Mouse (Mus musculus) midbrain, embryonic 15.5 days (tissue): ENCODE results near the gene Ddx20. TPM values are rescaled to one million over a fixed set of nuclear protein-coding genes. Genes with fewer than 3 reads are reported as not detected.
A peak's percentile ranks its signal among the peaks of the same experiment; 100 is the strongest.

Experiments used
- ATAC-seq: fragments of 200-750 bp; cut with Nextera tagmentation; replicated peaks from 2 replicates; pipeline ENCODE4 v1.8.0; 2017; ENCODE audit warnings: moderate TSS enrichment
- H3K27ac ChIP-seq: fragments of 300-500 bp; sonication (generic); 2 replicates; pipeline ENCODE4 v1.5.1; 2015; ENCODE audit warnings: mild to moderate bottlenecking, inconsistent platforms
- H3K27me3 ChIP-seq: fragments of 300-500 bp; sonication (generic); replicated peaks from 2 replicates; pipeline ENCODE4 v1.6.1; 2015; ENCODE audit warnings: inconsistent platforms
- H3K36me3 ChIP-seq: fragments of 300-500 bp; sonication (generic); replicated peaks from 2 replicates; pipeline ENCODE4 v1.6.1; 2015; ENCODE audit warnings: inconsistent platforms
- H3K4me1 ChIP-seq: fragments of 300-500 bp; sonication (generic); 2 replicates; pipeline ENCODE4 v1.6.1; 2015; ENCODE audit warnings: inconsistent platforms
- H3K4me2 ChIP-seq: fragments of 300-500 bp; sonication (generic); 2 replicates; pipeline ENCODE4 v1.6.1; 2015; ENCODE audit warnings: inconsistent platforms, mild to moderate bottlenecking, moderate library complexity
- H3K4me3 ChIP-seq: fragments of 300-500 bp; sonication (generic); 2 replicates; pipeline ENCODE4 v1.5.1; 2015; ENCODE audit warnings: mild to moderate bottlenecking, inconsistent platforms
- H3K9ac ChIP-seq: fragments of 300-500 bp; sonication (generic); 2 replicates; pipeline ENCODE4 v1.6.1; 2015; ENCODE audit warnings: mild to moderate bottlenecking, inconsistent platforms
- H3K9me3 ChIP-seq: fragments of 300-500 bp; sonication (generic); 2 replicates; pipeline ENCODE4 v1.6.1; 2016; ENCODE audit warnings: inconsistent platforms
- WGBS: fragments of 180-500 bp; shearing (Covaris S2); methylation state at CpG from one replicate; pipeline ENCODE4 v1.1.7; 2015; ENCODE audit warnings: mixed read lengths; 5-methylcytosine and 5-hydroxymethylcytosine counted together
- polyA plus RNA-seq: library from polyadenylated mRNA; unstranded; fragments of >200 nt; fragmentation: Nextera tagmentation; extraction: Ambion mirVana; gene quantifications from 2 replicates; pipeline ENCODE4 v1.2.1, GENCODE M21; 2015

The Ddx20 gene
- polyA plus RNA-seq, 1 experiment from 2014 or later, result 25.9 TPM

DNA sequence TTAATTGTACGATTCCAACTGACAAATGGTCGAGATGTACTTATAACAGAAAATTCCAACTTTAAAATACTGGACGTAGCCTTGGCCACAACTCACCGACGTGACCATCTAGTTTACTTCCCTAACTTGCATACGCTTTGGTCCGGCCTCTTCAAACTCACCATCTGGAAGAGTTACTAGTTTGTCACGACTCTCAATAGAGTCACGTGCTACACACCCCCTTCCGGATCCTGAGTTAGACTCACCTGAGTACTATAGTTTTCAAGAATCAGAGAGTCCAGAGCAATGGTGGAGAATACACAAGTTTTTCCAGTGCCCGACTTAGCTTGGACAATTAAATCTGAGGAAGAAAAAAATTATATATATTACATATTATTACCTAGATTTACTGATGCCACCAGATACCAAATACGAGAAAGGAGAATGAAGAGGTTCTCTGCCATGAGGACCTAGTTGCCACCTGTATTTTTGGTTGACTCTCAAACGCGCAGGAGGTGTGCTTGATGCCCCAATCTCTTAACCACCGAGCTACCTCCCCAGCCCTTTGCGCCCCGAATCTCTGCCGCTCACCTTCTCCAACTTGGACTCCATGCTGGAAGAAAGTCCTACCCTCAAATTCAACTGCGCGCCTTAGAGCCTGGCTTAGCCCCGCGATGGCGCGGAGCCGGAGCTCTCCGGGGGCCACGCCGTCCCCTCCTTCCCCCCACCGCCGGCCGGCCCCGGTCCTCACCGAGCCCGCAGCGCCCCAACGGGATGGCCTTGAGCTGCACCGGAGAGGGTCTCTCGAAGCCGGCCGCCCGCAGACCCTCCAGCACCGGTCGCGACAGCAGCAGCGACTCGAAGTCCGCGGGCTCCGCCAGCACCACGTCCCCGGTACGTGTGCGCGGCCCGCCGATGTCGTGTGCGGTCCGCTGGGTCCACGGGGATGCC, 715 bp downstream of the Ddx20 start:
- H3K9ac ChIP-seq, result peak overlapping the region; percentile 86
- peak overlapping the region; percentile 73 for H3K4me3 ChIP-seq
- H3K36me3 ChIP-seq, result peaks cover 8% of the 10 kb centered on the region; the same call in 1 of the 2 replicates
- no peaks in the 10 kb centered on the region for H3K9me3 ChIP-seq
- H3K4me1 ChIP-seq, result peaks cover 9% of the 10 kb centered on the region
- H3K4me2 ChIP-seq, result peak overlapping the region; percentile 63
- no peak for ATAC-seq
- H3K27ac ChIP-seq, result peak overlapping the region; percentile 81
- WGBS, result 9% methylated on average over 60 of the region's 60 CpGs
- H3K27me3 ChIP-seq, result no peaks in the 10 kb centered on the region

DNA sequence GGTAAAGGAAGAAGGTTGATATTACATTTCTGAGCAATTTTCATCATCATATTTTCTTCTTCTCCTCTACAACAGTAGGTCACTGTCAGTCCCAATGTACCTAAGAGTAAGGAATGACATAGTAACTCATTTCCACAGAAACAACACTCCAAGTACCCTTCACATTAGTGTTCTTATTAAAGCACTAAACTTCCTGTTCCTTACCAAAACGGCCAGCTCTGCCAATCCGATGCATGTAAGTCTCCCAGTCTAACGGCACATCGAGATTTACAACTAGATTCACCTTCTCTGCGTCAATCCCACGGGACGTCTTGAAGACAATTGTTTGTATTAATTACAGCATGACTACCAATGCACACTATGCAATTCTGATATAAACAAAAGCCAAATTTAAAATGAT, 7.0 kb downstream of the Ddx20 start:
- Histone ChIP-seq H3K27me3 (no peaks in the 10 kb centered on the region), H3K9me3 (no peaks in the 10 kb centered on the region), H3K4me2 (no peak overlapping the region), H3K36me3 (peaks cover 24% of the 10 kb centered on the region), H3K4me3 (no peak overlapping the region), H3K4me1 (no peaks in the 10 kb centered on the region), H3K27ac (no peak overlapping the region), H3K9ac (no peak overlapping the region)
- 91% methylated on average over 7 of the region's 7 CpGs for WGBS
- no peak for ATAC-seq

DNA sequence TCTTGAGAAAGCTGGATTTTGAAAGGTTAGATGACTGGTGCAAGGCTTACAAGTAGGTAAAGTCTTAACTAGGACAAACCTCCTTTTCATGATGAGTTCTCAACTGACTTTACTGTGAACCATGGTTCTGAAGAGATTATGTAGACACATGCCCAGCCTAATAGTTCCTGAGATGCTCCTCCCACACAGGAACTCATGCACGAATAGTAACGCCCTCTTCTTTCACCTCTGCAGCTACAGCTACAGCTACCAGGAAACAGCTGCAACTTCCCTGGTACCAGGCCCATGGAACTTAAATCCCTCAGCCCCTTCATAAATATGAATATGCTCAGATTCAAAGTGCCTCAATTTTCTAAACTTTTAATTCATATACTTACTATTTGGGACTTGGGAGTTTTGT, 11.4 kb downstream of the Ddx20 start:
- H3K27ac ChIP-seq, result no peak overlapping the region
- WGBS, result 53% methylated on average over 2 of the region's 2 CpGs
- H3K4me3 ChIP-seq, result no peak overlapping the region
- no peaks in the 10 kb centered on the region for H3K9me3 ChIP-seq
- H3K36me3 ChIP-seq, result peaks cover 11% of the 10 kb centered on the region
- ATAC-seq, result no peak
- H3K9ac ChIP-seq, result no peak overlapping the region
- no peaks in the 10 kb centered on the region for H3K27me3 ChIP-seq
- H3K4me1 ChIP-seq, result 0 out of 2 replicates have a peak, but pooled peaks cover 3% of the 10 kb centered on the region
- no peak overlapping the region for H3K4me2 ChIP-seq

DNA sequence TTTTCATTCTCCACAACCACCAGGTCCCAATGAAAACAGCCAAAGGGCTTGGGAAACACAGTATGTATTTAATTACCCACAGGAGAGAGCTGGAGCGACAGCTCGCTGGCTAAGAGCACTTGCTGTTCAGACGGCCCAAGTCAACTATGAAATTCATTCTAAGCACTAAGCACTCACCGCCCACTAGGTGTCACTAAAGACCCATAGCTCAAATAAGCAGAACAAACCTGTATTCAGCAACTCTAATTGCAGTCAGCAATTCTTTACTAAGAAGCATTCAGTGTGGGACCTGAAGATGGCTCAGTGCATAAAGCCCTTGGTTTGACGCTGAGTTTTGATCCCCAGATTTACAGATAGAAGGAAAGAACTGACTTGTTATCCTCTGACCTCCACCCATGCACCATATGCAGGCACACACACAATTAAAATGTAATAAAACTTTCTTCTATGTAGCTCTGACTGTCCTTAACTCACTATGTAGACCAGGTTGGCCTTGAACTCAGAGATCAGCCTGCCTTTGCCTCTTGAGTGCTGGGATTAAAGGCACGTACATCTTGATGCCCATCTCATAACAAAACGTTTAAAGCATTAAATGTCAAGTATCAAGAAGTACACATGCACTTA, 12.7 kb downstream of the Ddx20 start:
- ATAC-seq, result peak; percentile 91
- no peak overlapping the region for H3K4me2 ChIP-seq
- 22% methylated on average over 7 of the region's 7 CpGs for WGBS
- no peak overlapping the region for H3K9ac ChIP-seq
- H3K27ac ChIP-seq, result no peak overlapping the region
- H3K27me3 ChIP-seq, result no peaks in the 10 kb centered on the region
- no peaks in the 10 kb centered on the region for H3K9me3 ChIP-seq
- H3K4me3 ChIP-seq, result no peak overlapping the region
- peaks cover 9% of the 10 kb centered on the region for H3K36me3 ChIP-seq
- 0 out of 2 replicates have a peak, but pooled peaks cover 3% of the 10 kb centered on the region for H3K4me1 ChIP-seq

DNA sequence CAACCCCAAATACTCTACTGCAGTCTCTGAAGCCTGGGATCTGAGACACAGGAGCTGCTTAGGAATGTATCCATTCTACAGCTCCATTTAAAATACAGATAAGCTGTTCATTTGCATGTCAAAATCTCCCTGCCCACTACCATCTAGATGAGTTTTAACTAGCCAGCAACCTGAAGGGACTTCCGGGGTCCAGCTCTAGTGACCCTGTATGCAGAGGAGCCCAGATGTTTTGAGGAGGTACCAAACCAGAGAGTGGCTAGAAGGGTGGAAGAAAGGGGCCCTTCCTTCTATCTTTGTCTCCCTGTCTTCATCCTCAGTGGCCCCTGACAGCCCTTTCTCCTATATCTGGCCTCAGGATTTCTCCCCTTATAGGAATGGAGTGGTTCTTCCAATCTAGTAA, 16.6 kb downstream of the Ddx20 start:
- no peak for ATAC-seq
- H3K36me3 ChIP-seq, result no peaks in the 10 kb centered on the region

DNA sequence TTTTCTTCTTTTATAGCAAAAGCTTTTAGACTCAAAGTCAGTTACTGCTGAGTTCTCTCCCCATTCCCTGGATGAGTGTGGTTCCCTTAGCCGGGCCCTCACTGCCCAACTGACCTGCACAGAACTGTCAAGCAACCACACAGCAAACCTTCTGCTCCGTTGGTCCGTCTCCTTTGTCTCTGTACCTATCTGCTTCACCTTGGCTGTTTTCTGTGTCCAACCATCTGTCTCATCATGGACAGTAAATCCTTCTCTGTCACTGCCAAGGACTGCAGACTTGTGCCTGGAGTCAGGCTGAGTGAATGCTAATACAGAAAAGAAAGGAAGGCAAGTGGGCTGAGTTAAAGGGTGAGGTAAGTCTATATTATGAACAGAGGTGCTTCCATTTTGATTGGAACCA, 17.6 kb downstream of the Ddx20 start:
- ATAC-seq, result no peak
- 0 out of 2 replicates have a peak, but pooled peaks cover 1% of the 10 kb centered on the region for H3K4me1 ChIP-seq
- H3K9ac ChIP-seq, result no peak overlapping the region
- 94% methylated on average over 3 of the region's 3 CpGs for WGBS
- no peaks in the 10 kb centered on the region for H3K27me3 ChIP-seq
- no peak overlapping the region for H3K4me2 ChIP-seq
- H3K4me3 ChIP-seq, result no peak overlapping the region
- no peaks in the 10 kb centered on the region for H3K36me3 ChIP-seq
- H3K9me3 ChIP-seq, result no peaks in the 10 kb centered on the region
- no peak overlapping the region for H3K27ac ChIP-seq

More for the DNA sequence above, 16.6 kb downstream of the Ddx20 start:
- Histone ChIP-seq H3K4me2 (no peak overlapping the region), H3K27ac (no peak overlapping the region), H3K4me1 (0 out of 2 replicates have a peak, but pooled peaks cover 3% of the 10 kb centered on the region), H3K4me3 (no peak overlapping the region), H3K27me3 (no peaks in the 10 kb centered on the region), H3K9me3 (no peaks in the 10 kb centered on the region), H3K9ac (no peak overlapping the region)
- WGBS, result 85% methylated on average over 1 of the region's 1 CpGs

DNA sequence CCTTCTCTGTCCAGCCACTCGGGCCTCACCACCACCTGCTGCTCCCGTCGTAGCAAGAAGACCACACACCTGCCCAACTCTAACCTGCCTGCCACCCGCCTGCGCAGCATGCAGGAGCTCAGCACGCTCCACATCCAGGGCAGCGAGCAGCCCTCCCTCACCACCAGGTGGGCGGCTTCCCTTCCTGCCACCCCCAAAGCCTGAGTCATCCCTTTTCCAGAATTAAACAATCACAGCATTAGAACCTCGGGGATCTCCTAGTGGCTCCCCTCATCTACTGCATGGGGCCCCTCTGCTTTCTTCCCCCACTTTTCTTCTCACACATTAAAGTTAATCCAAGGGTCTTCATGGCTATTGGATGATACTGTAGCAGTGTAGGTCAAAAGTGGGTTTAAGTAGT, 19.2 kb downstream of the Ddx20 start:
- no peak overlapping the region for H3K9ac ChIP-seq
- H3K27ac ChIP-seq, result no peak overlapping the region
- H3K36me3 ChIP-seq, result no peaks in the 10 kb centered on the region
- H3K4me1 ChIP-seq, result no peaks in the 10 kb centered on the region
- no peaks in the 10 kb centered on the region for H3K27me3 ChIP-seq
- H3K4me3 ChIP-seq, result no peak overlapping the region
- WGBS, result 44% methylated on average over 9 of the region's 9 CpGs
- no peaks in the 10 kb centered on the region for H3K9me3 ChIP-seq
- ATAC-seq, result no peak
- no peak overlapping the region for H3K4me2 ChIP-seq

DNA sequence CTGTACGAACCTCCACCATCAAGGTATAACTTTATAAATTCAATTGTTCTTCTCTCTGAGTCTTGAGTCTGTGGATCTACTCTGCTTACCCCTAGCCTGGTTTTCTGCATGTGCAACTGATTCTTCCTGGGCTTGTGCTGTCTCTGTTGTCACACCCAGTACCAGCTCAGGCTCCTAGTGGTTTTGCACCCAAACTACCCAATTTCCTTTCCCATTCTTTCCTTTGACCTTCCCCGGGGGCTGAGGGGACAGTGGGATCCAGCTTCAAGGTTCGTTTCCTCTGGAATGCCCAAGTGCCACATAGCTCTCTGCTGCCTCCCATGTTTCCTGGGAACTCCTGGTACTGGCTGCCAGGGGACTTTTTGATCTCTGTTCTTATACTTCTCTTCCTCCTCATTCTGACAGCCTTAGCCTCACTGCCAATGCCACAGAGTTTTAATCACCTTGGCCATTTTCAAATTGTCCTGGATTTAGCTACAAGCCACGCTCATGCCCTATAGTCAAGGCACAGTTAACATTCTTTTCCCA, 20.3 kb downstream of the Ddx20 start:
- Histone ChIP-seq H3K9ac (no peak overlapping the region), H3K9me3 (no peaks in the 10 kb centered on the region), H3K27ac (no peak overlapping the region), H3K4me1 (no peaks in the 10 kb centered on the region), H3K36me3 (no peaks in the 10 kb centered on the region), H3K4me3 (no peak overlapping the region), H3K27me3 (no peaks in the 10 kb centered on the region), H3K4me2 (no peak overlapping the region)
- WGBS, result 66% methylated on average over 4 of the region's 4 CpGs
- ATAC-seq, result no peak

DNA sequence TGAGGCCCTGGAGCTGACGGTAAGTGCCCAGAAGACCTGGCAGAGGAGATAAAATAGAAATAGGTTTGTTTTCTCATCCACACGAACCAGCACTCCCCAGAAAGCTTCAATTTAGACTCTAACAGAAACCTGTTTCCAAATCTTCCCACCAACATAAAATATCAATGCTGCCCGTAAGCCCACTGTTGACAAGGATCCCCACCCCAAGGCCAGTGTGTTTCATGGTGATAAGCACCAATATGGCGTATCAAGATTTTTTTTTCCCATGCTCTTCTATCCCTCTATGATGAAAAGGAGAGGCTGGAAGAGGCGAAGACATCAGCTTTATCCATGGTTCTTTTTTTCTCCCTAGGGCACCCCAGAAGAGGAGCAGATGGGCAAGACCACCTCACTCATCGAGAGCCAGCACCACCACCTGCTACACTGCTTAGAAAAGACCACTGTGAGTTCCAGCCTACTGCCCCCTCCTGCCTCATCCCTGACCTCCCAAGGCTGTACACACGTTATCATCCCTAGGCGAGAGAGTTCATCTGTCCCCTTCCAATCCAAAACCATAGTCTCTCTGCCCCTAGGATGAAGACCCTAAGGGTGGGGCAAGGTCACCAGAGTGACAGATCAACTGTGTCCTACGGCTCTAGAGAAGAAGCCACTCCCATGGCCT, 22.1 kb downstream of the Ddx20 start:
- no peak overlapping the region for H3K4me3 ChIP-seq
- no peak overlapping the region for H3K4me2 ChIP-seq

DNA sequence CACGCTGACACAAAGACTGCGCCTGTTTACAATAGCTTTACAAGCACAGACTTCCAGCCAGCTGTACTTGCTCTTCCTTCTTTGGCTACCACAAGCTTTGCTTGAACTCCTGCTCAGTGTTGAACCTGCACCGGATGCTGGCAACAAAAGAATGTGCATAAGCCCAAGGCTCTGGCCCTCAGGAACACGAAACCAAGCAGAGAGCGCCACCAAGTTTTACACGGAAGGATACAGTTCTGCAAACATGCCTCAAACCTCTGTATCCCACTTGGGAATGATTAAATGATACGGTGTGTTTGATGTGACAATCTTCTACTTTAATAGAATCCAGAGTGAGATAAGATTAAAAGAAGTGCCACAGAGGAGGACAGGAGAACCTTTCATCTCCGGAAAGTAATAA, 24.3 kb downstream of the Ddx20 start:
- 76% methylated on average over 8 of the region's 8 CpGs for WGBS
- H3K36me3 ChIP-seq, result no peaks in the 10 kb centered on the region

More for the DNA sequence above, 22.1 kb downstream of the Ddx20 start:
- Histone ChIP-seq H3K9ac (no peak overlapping the region), H3K27ac (no peak overlapping the region), H3K36me3 (no peaks in the 10 kb centered on the region), H3K9me3 (no peaks in the 10 kb centered on the region), H3K4me1 (no peaks in the 10 kb centered on the region), H3K27me3 (no peaks in the 10 kb centered on the region)
- no peak for ATAC-seq
- 85% methylated on average over 9 of the region's 9 CpGs for WGBS

DNA sequence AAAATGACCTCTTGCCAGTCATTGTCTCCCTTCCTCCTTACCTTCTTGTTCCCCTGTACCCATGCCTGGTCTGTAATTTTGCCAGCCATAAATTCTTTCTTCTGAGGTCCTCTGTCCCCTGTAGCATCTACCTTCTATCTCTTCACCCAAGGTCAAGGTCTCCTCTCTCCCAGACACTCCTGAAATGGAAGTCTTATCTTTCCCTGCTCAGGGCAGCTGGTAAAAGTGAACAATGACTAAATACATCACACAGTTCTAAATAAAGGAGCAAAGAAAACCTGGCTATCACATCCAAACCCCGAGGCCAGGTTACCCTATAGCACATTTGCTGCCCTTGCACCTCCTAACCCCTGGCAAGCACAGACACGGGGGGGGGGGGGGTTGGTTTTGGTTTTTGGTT, 26.8 kb downstream of the Ddx20 start:
- no peak overlapping the region for H3K4me3 ChIP-seq
- H3K36me3 ChIP-seq, result no peaks in the 10 kb centered on the region
- H3K9me3 ChIP-seq, result no peaks in the 10 kb centered on the region
- H3K4me2 ChIP-seq, result no peak overlapping the region
- H3K4me1 ChIP-seq, result no peaks in the 10 kb centered on the region
- no peak for ATAC-seq
- 81% methylated on average over 2 of the region's 2 CpGs for WGBS
- no peak overlapping the region for H3K27ac ChIP-seq
- H3K9ac ChIP-seq, result no peak overlapping the region
- no peaks in the 10 kb centered on the region for H3K27me3 ChIP-seq

More for the DNA sequence above, 24.3 kb downstream of the Ddx20 start:
- Histone ChIP-seq H3K27ac (no peak overlapping the region), H3K27me3 (no peaks in the 10 kb centered on the region), H3K4me3 (no peak overlapping the region), H3K9me3 (no peaks in the 10 kb centered on the region), H3K4me1 (no peaks in the 10 kb centered on the region), H3K4me2 (no peak overlapping the region), H3K9ac (no peak overlapping the region)
- peak; percentile 47; the same call in 1 of the 2 replicates for ATAC-seq

DNA sequence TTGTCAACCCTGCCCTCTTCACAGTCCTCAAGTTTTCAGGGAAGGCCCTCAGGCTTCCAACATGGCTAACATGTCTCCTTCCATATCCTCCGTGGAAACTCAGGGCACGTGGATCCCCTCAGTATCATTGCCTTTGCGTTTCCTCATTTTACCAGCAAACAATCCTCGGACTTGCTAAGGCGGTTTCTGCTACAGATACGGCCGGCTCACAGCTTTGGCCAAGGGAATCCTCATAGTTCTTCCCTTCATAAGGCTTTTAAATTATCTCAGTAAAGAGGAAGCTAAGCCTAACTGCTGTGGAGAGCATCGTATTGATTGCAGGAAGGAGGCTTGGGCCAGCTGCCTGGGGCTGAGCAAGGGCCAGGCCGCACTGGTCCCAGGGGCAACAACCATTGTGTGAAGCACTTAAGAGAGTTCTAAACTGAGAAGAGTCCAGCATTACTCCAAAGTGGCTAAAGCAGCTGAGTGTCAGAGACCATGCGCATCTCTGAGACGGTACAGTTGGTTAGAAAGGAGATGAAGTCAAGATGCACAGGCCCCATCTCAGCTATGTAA, 32.3 kb downstream of the Ddx20 start:
- Histone ChIP-seq H3K4me3 (no peak overlapping the region), H3K36me3 (no peaks in the 10 kb centered on the region), H3K9ac (no peak overlapping the region), H3K9me3 (no peaks in the 10 kb centered on the region), H3K4me1 (no peaks in the 10 kb centered on the region), H3K27me3 (no peaks in the 10 kb centered on the region), H3K27ac (no peak overlapping the region), H3K4me2 (no peak overlapping the region)
- 92% methylated on average over 11 of the region's 11 CpGs for WGBS
- no peak for ATAC-seq
